Mouse (Mus musculus) heart, embryonic 14.5 days (tissue): Measurements from ENCODE around the gene Nelfcd. TPM values are rescaled to one million over a fixed set of nuclear protein-coding genes. Genes with fewer than 3 reads are reported as not detected.

Experiments used
- ATAC-seq: fragments of 200-750 bp; cut with Nextera tagmentation; 2 replicates; pipeline ENCODE4 v1.8.0; 2017; ENCODE audit warnings: low read depth, moderate TSS enrichment; ENCODE audit not compliant: insufficient number of reproducible peaks, insufficient read depth, low FRiP score
- H3K27ac ChIP-seq, 2 experiments: fragments of 200-500 bp in 1 of 2; fragments of 300-500 bp in 1 of 2; sonication (generic) in 1 of 2; replicated peaks in 1 of 2; 2 replicates each; pipeline ENCODE4 v1.5.1; 2012 to 2014; ENCODE audit warnings: low read depth in 2 of 2, low read length in 2 of 2, control low read depth in 1 of 2, mild to moderate bottlenecking in 1 of 2, mixed read lengths in 1 of 2; ENCODE audit not compliant: control insufficient read depth in 1 of 2, insufficient read depth in 1 of 2
- H3K27me3 ChIP-seq: fragments of 300-500 bp; sonication (generic); 2 replicates; pipeline ENCODE4 v1.6.1; 2014; ENCODE audit warnings: mild to moderate bottlenecking, low read length, control low read depth; ENCODE audit not compliant: control insufficient read depth, insufficient read depth
- H3K36me3 ChIP-seq: fragments of 300-500 bp; sonication (generic); 2 replicates; pipeline ENCODE4 v1.6.1; 2014; ENCODE audit warnings: mild to moderate bottlenecking, control low read depth, low read length, mixed read lengths; ENCODE audit not compliant: control insufficient read depth, insufficient read depth
- H3K4me1 ChIP-seq, 2 experiments: fragments of 200-500 bp in 1 of 2; fragments of 300-500 bp in 1 of 2; sonication (generic) in 1 of 2; 2 replicates each; pipeline ENCODE4 v1.6.1; 2012 to 2014; ENCODE audit warnings: low read length in 2 of 2, control low read depth in 1 of 2, mixed read lengths in 1 of 2; ENCODE audit not compliant: control insufficient read depth in 2 of 2, insufficient read depth in 2 of 2
- H3K4me2 ChIP-seq: fragments of 300-500 bp; sonication (generic); 2 replicates; pipeline ENCODE4 v1.6.1; 2014; ENCODE audit warnings: mild to moderate bottlenecking, low read length
- H3K4me3 ChIP-seq, 2 experiments: fragments of 200-500 bp in 1 of 2; fragments of 300-500 bp in 1 of 2; sonication (generic) in 1 of 2; 2 replicates each; pipeline ENCODE4 v1.5.1; 2012 to 2014; ENCODE audit warnings: low read length in 2 of 2, mild to moderate bottlenecking in 2 of 2, control low read depth in 1 of 2, low read depth in 1 of 2, moderate library complexity in 1 of 2; ENCODE audit not compliant: control insufficient read depth in 1 of 2, insufficient read depth in 1 of 2
- H3K9ac ChIP-seq: fragments of 300-500 bp; sonication (generic); 2 replicates; pipeline ENCODE4 v1.6.1; 2014; ENCODE audit warnings: mild to moderate bottlenecking, low read length
- H3K9me3 ChIP-seq: fragments of 300-500 bp; sonication (generic); 2 replicates; pipeline ENCODE4 v1.6.1; 2016; ENCODE audit warnings: low read length, control low read depth; ENCODE audit not compliant: control insufficient read depth
- WGBS: fragments of 180-500 bp; shearing (Covaris S2); extraction: QIAGEN DNeasy Blood & Tissue Kit; methylation state at CpG from one replicate; pipeline ENCODE4 v1.1.7; 2014; 5-methylcytosine and 5-hydroxymethylcytosine counted together
- polyA plus RNA-seq: library from polyadenylated mRNA; unstranded; fragments of >200 nt; fragmentation: Nextera tagmentation; extraction: Ambion mirVana; gene quantifications from 2 replicates; pipeline ENCODE4 v1.2.1, GENCODE M21; 2014

Nelfcd gene
- polyA plus RNA-seq, 1 experiment from 2014 or later, result 79.3 TPM

GRCm38 (mm10) chr2:174426856-174427255, 11.3 kb downstream of the Nelfcd start:
- H3K36me3 ChIP-seq, result peaks cover 85% of the 10 kb centered on the region
- no peaks in the 10 kb centered on the region for H3K9me3 ChIP-seq
- no peak overlapping the region for H3K4me3 ChIP-seq
- WGBS, result 92% methylated on average over 12 of the region's 12 CpGs
- H3K27me3 ChIP-seq, result no peaks in the 10 kb centered on the region
- no peak overlapping the region for H3K4me2 ChIP-seq
- no peak for ATAC-seq
- H3K27ac ChIP-seq, result no peak overlapping the region
- H3K4me1 ChIP-seq, result no peaks in the 10 kb centered on the region
- no peak overlapping the region for H3K9ac ChIP-seq

GRCm38 (mm10) chr2:174428076-174428835, 12.7 kb downstream of the Nelfcd start:
- WGBS, result 82% methylated on average over 18 of the region's 18 CpGs
- Histone ChIP-seq H3K36me3 (peaks cover 82% of the 10 kb centered on the region), H3K27ac (no peak overlapping the region), H3K4me3 (no peak overlapping the region), H3K9me3 (no peaks in the 10 kb centered on the region), H3K4me1 (no peaks in the 10 kb centered on the region), H3K9ac (no peak overlapping the region), H3K27me3 (no peaks in the 10 kb centered on the region), H3K4me2 (no peak overlapping the region)
- no peak for ATAC-seq

- Histone ChIP-seq H3K27me3 (no peaks in the 10 kb centered on the region), H3K9ac (no peak overlapping the region), H3K36me3 (peaks cover 79% of the 10 kb centered on the region), H3K4me3 (no peak overlapping the region), H3K4me1 (no peaks in the 10 kb centered on the region), H3K9me3 (no peaks in the 10 kb centered on the region), H3K27ac (no peak overlapping the region), H3K4me2 (no peak overlapping the region)
- ATAC-seq, result no peak
- WGBS, result 91% methylated on average over 10 of the region's 10 CpGs
Measured at GRCm38 (mm10) chr2:174428996-174429591, 13.5 kb downstream of the Nelfcd start.

- Histone ChIP-seq H3K27ac (no peak overlapping the region), H3K9me3 (no peaks in the 10 kb centered on the region), H3K9ac (no peak overlapping the region), H3K4me1 (peaks cover 10 to 17% of the 10 kb centered on the region in 2 experiments), H3K27me3 (no peaks in the 10 kb centered on the region), H3K4me2 (no peak overlapping the region), H3K4me3 (no peak overlapping the region), H3K36me3 (peaks cover 32% of the 10 kb centered on the region)
- no peak for ATAC-seq
- WGBS, result 97% methylated on average over 9 of the region's 9 CpGs
Measured at GRCm38 (mm10) chr2:174434943-174435342, 19.3 kb downstream of the Nelfcd start.

GRCm38 (mm10) chr2:174436076-174436701, 20.6 kb downstream of the Nelfcd start:
- no peak for ATAC-seq
- WGBS, result 88% methylated on average over 26 of the region's 26 CpGs
- H3K36me3 ChIP-seq, result peaks cover 29% of the 10 kb centered on the region
- H3K4me1 ChIP-seq, result peaks cover 10 to 17% of the 10 kb centered on the region in 2 experiments
- no peak overlapping the region for H3K27ac ChIP-seq
- H3K9me3 ChIP-seq, result no peaks in the 10 kb centered on the region
- no peak overlapping the region for H3K4me3 ChIP-seq
- no peaks in the 10 kb centered on the region for H3K27me3 ChIP-seq
- no peak overlapping the region for H3K9ac ChIP-seq
- H3K4me2 ChIP-seq, result no peak overlapping the region

- WGBS, result 95% methylated on average over 7 of the region's 7 CpGs
- Histone ChIP-seq H3K9me3 (no peaks in the 10 kb centered on the region), H3K36me3 (peaks cover 23% of the 10 kb centered on the region), H3K27me3 (no peaks in the 10 kb centered on the region), H3K4me1 (peaks cover 10 to 17% of the 10 kb centered on the region in 2 experiments), H3K4me2 (0 out of 2 replicates have a peak overlapping the region, but pooled peaks have one; percentile 12), H3K9ac (no peak overlapping the region), H3K27ac (no peak overlapping the region), H3K4me3 (no peak overlapping the region)
- no peak for ATAC-seq
Measured at GRCm38 (mm10) chr2:174436916-174437696, 21.5 kb downstream of the Nelfcd start.

GRCm38 (mm10) chr2:174437697-174437982, 22.0 kb downstream of the Nelfcd start:
- Histone ChIP-seq H3K4me1 (peaks cover 14 to 21% of the 10 kb centered on the region in 2 experiments), H3K9me3 (no peaks in the 10 kb centered on the region), H3K9ac (no peak overlapping the region), H3K36me3 (peaks cover 18% of the 10 kb centered on the region), H3K27me3 (no peaks in the 10 kb centered on the region), H3K4me2 (peak overlapping the region; percentile 91), H3K4me3 (no peak overlapping the region), H3K27ac (no peak overlapping the region)
- 98% methylated on average over 4 of the region's 4 CpGs for WGBS
- no peak for ATAC-seq
